Mouse (Mus musculus) olfactory bulb, adult 2 months (tissue): ENCODE measurements around the gene Map3k11. TPM values are rescaled to one million over a fixed set of nuclear protein-coding genes. Genes with fewer than 3 reads are reported as not detected.
"Not testable (repeated sequence)": the region's sequence is repeated elsewhere in the genome, so short reads cannot be mapped to it uniquely, and the experiment has no call there.

ENCODE experiments used
- H3K27ac ChIP-seq: fragments of 200-500 bp; 2 replicates; pipeline ENCODE4 v1.5.1; 2012; ENCODE audit warnings: low read depth, low read length; ENCODE audit not compliant: insufficient read depth
- H3K4me1 ChIP-seq: fragments of 200-500 bp; 2 replicates; pipeline ENCODE4 v1.6.1; 2012; ENCODE audit warnings: low read length; ENCODE audit not compliant: control insufficient read depth, insufficient read depth
- H3K4me3 ChIP-seq: fragments of 200-500 bp; 2 replicates; pipeline ENCODE4 v1.5.1; 2012; ENCODE audit warnings: mild to moderate bottlenecking, low read depth, low read length, moderate library complexity; ENCODE audit not compliant: insufficient read depth
- CTCF ChIP-seq: fragments of 200-500 bp; IDR thresholded peaks from 2 replicates; pipeline ENCODE4 v1.5.1; 2012; ENCODE audit warnings: low read depth, mild to moderate bottlenecking, low read length, moderate library complexity; ENCODE audit not compliant: insufficient read depth
- POLR2A ChIP-seq: fragments of 200-500 bp; IDR thresholded peaks from 2 replicates; pipeline ENCODE4 v1.6.1; 2012; ENCODE audit warnings: mild to moderate bottlenecking, low read depth, low read length, moderate library complexity; ENCODE audit not compliant: insufficient read depth
- WGBS: fragments of 180-500 bp; shearing (Covaris S2); methylation state at CpG from one replicate; pipeline ENCODE4 v1.1.7; 2018; 5-methylcytosine and 5-hydroxymethylcytosine counted together
- polyA plus RNA-seq: library from polyadenylated mRNA; stranded (reverse); fragments of >200 nt; gene quantifications from 2 replicates; pipeline ENCODE4 v1.2.4, GENCODE M21; 2012; ENCODE audit warnings: low replicate concordance; ENCODE audit not compliant: missing spikeins, insufficient read depth, insufficient read length

The Map3k11 gene
- polyA plus RNA-seq, 1 experiment, result not detected

GRCm38 (mm10) chr19:5685861-5686260 lies 2.7 kb upstream of the Map3k11 start:
- 96% methylated on average over 11 of the region's 11 CpGs for WGBS
- Histone ChIP-seq H3K4me3 (no peak overlapping the region), H3K27ac (no peak overlapping the region), H3K4me1 (peaks cover 18% of the 10 kb centered on the region)
- TF ChIP-seq POLR2A, result no peak
- TF ChIP-seq CTCF, result no peak

GRCm38 (mm10) chr19:5686437-5686836 lies 2.1 kb upstream of the Map3k11 start:
- WGBS, result 88% methylated on average over 13 of the region's 13 CpGs

GRCm38 (mm10) chr19:5686954-5687353 lies 1.6 kb upstream of the Map3k11 start:
- WGBS, result 94% methylated on average over 12 of the region's 12 CpGs

More at GRCm38 (mm10) chr19:5686437-5686836, 2.1 kb upstream of the Map3k11 start:
- Histone ChIP-seq H3K4me1 (peaks cover 24% of the 10 kb centered on the region), H3K27ac (no peak overlapping the region), H3K4me3 (no peak overlapping the region)
- TF ChIP-seq CTCF, result no peak
- no peak for TF ChIP-seq POLR2A

GRCm38 (mm10) chr19:5687738-5688137 lies 804 bp upstream of the Map3k11 start:
- Histone ChIP-seq H3K27ac (no peak overlapping the region), H3K4me1 (peaks cover 35% of the 10 kb centered on the region), H3K4me3 (peak overlapping the region; percentile 59)
- TF ChIP-seq CTCF, result no peak
- no peak for TF ChIP-seq POLR2A
- WGBS, result 17% methylated on average over 9 of the region's 9 CpGs

More at GRCm38 (mm10) chr19:5686954-5687353, 1.6 kb upstream of the Map3k11 start:
- not testable (repeated sequence) for H3K4me3 ChIP-seq, H3K27ac ChIP-seq
- peaks cover 29% of the 10 kb centered on the region for H3K4me1 ChIP-seq

- peak overlapping the region; percentile 68 for H3K27ac ChIP-seq
- TF ChIP-seq POLR2A (no peak), CTCF (no peak)
- WGBS, result under 1% methylated on average over 7 of the region's 7 CpGs
- peak overlapping the region; percentile 87 for H3K4me3 ChIP-seq
- H3K4me1 ChIP-seq, result peaks cover 47% of the 10 kb centered on the region
These were observed 516 bp downstream of the Map3k11 start for GRCm38 (mm10) chr19:5689088-5689428.

GRCm38 (mm10) chr19:5689565-5690342 lies 1.2 kb downstream of the Map3k11 start:
- Histone ChIP-seq H3K4me1 (peaks cover 47% of the 10 kb centered on the region), H3K4me3 (peak overlapping the region; percentile 87), H3K27ac (peak overlapping the region; percentile 68)
- TF ChIP-seq CTCF (no peak), POLR2A (peak; percentile 42; the same call in 1 of the 2 replicates)
- WGBS, result 8% methylated on average over 42 of the region's 42 CpGs

GRCm38 (mm10) chr19:5690343-5690735 lies 1.8 kb downstream of the Map3k11 start:
- peaks cover 47% of the 10 kb centered on the region for H3K4me1 ChIP-seq
- TF ChIP-seq POLR2A, result no peak
- TF ChIP-seq CTCF, result no peak
- no peak overlapping the region for H3K27ac ChIP-seq
- 55% methylated on average over 15 of the region's 15 CpGs for WGBS
- peak overlapping the region; percentile 87 for H3K4me3 ChIP-seq

- H3K27ac ChIP-seq, result peak overlapping the region; percentile 23; the same call in 1 of the 2 replicates
- peaks cover 47% of the 10 kb centered on the region for H3K4me1 ChIP-seq
- H3K4me3 ChIP-seq, result peak overlapping the region; percentile 87; the same call in 1 of the 2 replicates
- no peak for TF ChIP-seq CTCF
- TF ChIP-seq POLR2A, result no peak
- 65% methylated on average over 5 of the region's 5 CpGs for WGBS
These were observed 3.1 kb downstream of the Map3k11 start for GRCm38 (mm10) chr19:5691601-5692000.

- Histone ChIP-seq H3K4me3 (peak overlapping the region; percentile 22), H3K4me1 (peaks cover 44% of the 10 kb centered on the region), H3K27ac (peak overlapping the region; percentile 49)
- WGBS, result 32% methylated on average over 10 of the region's 10 CpGs
- TF ChIP-seq CTCF (no peak), POLR2A (no peak)
These were observed 3.8 kb downstream of the Map3k11 start for GRCm38 (mm10) chr19:5692086-5692912.
